Mouse (Mus musculus) lung, adult 18-20 months (tissue): ENCODE data around the gene Olfr902.
"Not testable (repeated sequence)": the region's sequence is repeated elsewhere in the genome, so short reads cannot be mapped to it uniquely, and the experiment has no call there.

Experiments used
- DNase-seq, 2 experiments: peaks; one replicate each; pipeline ENCODE4 v3.0.0; 2022; ENCODE audit warnings: mixed read lengths in 2 of 2

Gene Olfr902

DNA sequence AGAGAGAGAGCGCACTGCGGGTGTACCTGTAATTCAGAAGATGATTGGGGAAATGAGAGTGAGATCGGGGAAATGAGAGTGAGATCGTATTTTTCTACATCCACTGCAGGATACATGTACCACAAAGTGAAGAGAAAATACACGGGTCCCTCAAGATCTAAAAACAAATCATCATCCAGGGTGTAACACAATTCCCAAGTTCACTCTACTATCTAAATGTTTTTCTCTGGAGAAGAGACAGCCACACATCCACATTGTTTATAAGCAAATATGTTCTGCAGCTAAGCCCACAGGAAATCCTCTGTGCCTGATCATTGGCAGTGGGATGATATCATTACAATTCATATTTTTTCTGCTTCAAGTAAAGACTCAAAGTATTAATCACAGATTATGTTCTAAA, at the start of gene Olfr902:
Olfr902 (plus strand) TSS at position 301 of the 400 bp plus-strand sequence.
- DNase-seq = no peak

GRCm38 (mm10) chr9:38401398-38401797, 46.1 kb upstream of the Olfr902 start, which contains the start of gene Olfr147:
Olfr147 (plus strand) TSS chr9:38401698.
- no peak for DNase-seq

- DNase-seq = not testable (repeated sequence)
Measured at GRCm38 (mm10) chr9:38407502-38407901, 40.0 kb upstream of the Olfr902 start.

DNA sequence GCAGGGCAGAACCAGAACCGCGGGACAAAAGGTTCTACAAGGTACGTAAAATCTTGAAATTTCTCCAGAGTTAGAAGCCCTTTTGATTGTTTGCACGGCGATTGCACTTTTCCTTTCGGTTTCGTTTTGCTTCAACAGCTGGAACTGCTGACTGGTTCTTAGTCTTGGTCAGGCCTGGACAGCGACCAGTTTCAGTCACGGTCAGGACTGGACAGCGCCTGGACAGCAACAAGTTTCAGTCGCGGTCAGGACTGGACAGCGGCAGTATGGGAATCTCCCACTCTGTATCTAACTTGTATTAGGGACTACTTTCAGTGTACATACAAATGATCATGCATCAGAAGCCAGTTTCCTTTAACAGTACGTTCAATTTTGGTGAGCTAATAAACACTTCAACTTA, 34.0 kb upstream of the Olfr902 start:
- DNase-seq = not testable (repeated sequence)

DNA sequence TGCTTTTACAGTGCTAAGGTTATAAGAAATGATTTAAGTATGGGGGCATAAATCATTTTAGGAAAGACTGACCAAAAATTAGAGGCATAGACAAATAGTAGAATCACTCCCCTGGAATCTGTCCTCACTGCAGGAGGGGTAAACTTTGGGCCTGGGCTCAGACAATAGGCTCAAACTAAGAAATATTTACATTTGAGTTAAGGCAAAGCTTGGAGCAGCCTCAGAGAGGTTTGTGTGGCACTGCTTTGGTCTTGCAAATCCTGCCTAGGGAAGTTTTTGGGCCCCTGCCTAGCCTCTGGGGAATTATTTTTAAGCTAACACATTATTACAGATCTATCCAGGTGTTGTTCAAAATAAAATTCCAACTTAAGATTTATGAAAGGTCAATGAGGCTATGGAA, 23.7 kb upstream of the Olfr902 start:
- DNase-seq = no peak

- DNase-seq = no peak
Measured at GRCm38 (mm10) chr9:38427026-38427425, 20.4 kb upstream of the Olfr902 start.

GRCm38 (mm10) chr9:38429155-38429554, 18.3 kb upstream of the Olfr902 start, which contains the start of gene Olfr901:
Olfr901 (plus strand) TSS chr9:38429455.
- no peak for DNase-seq

DNA sequence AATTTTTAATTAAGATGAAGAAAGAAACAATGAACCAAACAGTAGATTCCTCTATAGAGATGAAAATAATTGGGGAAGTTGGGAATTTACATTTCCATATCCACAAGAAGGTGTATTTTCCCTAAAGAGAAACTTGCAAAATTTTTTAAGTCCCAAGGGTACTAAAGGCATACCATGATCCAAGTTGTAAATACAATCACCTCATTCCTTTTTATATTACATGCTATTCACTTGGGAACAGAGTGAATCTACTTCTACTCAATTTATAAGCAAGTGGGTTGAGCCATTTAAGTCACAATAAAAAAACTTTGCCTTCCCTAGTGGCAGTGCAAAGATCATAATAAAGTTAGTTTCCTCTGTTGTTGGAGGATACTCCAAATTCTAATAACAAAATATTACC, 15.4 kb downstream of the Olfr902 start, which contains the start of gene Olfr904:
Olfr904 (plus strand) TSS at position 301 of the 400 bp plus-strand sequence.
- DNase-seq = no peak

DNA sequence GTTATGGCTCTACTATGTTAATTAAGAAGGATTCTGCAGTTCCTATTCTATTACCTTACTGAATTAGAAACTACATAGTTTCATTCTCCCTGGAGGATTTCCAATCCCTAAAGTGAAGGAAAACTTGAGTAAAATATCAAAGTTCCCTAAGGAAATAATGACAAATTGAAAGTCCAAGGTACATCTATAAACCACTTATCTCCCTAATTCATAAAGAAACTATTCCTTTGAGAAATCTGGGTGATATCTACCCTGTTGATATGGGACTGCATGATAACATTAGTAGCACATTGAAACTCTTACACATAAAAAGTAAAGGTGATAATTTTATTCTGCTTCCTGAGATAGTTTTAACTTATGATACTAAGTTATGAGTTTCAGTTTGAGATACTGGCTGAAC, 23.4 kb downstream of the Olfr902 start, which contains the start of gene Olfr905:
Olfr905 (plus strand) TSS at position 301 of the 400 bp plus-strand sequence.
- no peak for DNase-seq

- DNase-seq = no peak
Measured at GRCm38 (mm10) chr9:38486785-38487184, 39.3 kb downstream of the Olfr902 start, which contains the start of gene Olfr906. Olfr906 (plus strand) TSS chr9:38487085.

- no peak for DNase-seq
Measured at GRCm38 (mm10) chr9:38495501-38495900, 48.0 kb downstream of the Olfr902 start, which contains the start of gene Olfr907. Olfr907 (plus strand) TSS chr9:38495801.
